Mouse (Mus musculus) spleen, adult 12 weeks (tissue): ENCODE results near the gene Clip3.
A peak's percentile ranks its signal among the peaks of the same experiment; 100 is the strongest.

Experiments used
- DNase-seq: peaks from one replicate; pipeline ENCODE4 v3.0.0; 2022; ENCODE audit warnings: low spot score

The Clip3 gene

GRCm38 (mm10) chr7:30295103-30295502 is 3.6 kb downstream of the Clip3 start:
- no peak for DNase-seq

DNA sequence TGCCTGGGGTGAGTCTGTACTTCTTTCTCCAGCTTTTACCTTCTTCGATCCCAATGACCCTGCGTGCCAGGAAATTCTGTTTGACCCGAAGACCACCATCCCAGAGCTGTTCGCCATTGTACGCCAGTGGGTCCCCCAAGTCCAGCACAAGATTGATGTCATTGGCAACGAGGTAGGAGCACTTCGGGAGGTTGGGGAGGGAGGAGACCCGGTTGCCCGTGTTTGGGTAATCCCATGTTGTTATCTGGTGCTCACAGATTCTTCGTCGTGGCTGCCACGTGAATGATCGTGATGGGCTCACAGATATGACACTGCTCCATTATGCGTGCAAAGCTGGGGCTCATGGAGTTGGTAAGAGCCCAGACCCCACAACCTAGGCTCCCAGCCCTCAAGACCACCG is 5.3 kb downstream of the Clip3 start:
- DNase-seq = no peak

- no peak for DNase-seq
Measured at GRCm38 (mm10) chr7:30297266-30297665, 5.7 kb downstream of the Clip3 start.

GRCm38 (mm10) chr7:30300914-30301313 is 9.4 kb downstream of the Clip3 start:
- DNase-seq = peak; percentile 42

- DNase-seq = no peak
Measured at GRCm38 (mm10) chr7:30306083-30306779, 14.7 kb downstream of the Clip3 start.

DNA sequence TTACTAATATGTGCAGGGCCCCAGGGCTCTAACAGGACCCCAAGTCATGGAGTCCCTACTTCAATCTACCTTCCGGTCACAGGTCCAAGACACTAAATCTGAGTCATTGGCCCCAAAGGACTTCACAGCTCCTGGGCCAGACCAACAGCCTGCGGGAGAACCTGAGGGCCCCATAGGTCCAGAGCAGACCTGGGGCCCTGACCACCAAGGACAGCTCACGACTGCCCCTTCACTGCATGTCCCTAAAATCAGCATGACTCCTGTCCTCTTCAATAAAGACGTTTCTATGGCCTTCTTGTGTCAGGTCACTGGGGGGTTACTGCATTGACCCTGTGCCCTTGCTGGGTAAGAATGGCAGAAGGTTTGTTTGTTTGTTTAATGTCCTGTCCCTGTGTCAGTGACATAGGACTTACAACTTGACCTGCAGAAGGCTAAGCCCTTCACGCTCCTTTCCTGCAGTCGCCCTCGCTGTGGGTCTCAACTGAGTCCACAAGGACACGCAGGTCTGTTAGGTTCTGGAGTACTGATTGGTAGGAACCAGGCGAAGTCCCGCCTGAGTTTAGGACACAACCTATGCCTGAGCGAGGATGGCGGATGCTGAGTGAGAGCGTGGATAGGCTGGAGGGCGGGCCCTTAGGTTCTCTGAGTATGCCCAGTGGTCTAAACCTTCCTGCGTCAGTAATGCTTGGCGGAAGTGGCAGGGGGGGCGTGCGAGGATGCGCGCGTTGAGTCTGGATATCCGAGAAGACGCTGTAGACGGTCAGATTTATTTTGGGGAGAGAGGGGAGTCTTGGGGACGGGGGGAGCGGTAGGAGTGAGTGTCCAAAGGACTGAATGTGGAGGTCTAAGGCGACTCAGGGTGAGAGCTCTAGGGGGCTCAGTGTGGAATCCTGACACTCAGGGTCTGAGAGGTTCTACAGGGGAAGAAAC is 16.8 kb downstream of the Clip3 start, which contains the start of gene Alkbh6:
TSS of gene Alkbh6 (plus strand) at position 642 of the 930 bp plus-strand sequence.
- peak; percentile 76 for DNase-seq

- no peak for DNase-seq
Measured at GRCm38 (mm10) chr7:30309395-30310129, 18.0 kb downstream of the Clip3 start.

DNA sequence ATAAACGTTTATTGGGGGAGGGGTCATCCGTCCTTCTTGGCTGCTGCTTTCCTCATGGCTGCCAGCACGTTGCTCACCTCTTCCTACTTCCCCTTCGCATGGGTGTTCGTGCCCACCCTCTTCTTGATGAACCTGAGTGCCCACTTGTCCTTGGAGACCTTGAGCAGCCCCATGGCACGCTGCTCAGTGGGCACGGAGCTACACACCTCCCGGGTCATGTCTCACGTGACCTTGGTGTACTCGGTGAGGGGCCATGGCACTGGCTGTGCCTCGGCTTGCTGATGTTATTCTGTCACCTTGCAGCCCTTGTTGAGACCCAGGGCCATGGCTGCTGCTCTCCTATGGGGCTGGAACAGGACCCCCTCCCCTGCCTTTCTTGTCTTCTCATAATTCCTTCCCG is 18.6 kb downstream of the Clip3 start:
- no peak for DNase-seq

DNA sequence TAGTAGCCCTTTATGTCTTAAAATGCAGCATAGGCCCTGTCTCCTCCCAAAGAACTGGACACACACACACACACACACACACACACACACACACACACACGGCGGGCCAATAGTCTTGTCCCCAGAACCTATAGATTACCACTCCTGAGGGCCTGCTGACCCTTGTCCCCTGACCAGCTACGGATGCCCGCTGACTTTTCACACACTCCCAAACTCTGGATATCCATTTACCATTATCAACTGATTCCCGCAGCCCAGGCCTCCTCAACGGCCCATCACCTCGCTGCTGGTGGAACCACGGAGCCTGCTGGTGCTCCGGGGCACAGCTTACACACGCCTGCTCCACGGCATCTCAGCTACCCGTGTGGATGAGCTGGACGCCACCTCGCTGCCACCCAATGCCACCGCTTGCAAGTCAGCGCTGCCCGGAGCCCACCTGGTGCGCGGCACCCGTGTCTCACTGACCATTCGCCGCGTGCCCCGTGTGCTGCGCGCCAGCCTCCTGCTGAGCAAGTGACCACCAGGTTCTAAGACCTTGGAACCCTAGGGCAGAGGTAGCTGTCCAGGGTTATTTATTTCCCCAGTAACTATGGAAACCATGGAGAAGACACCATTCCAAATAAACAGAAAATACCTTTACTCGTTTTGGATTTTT is 22.3 kb downstream of the Clip3 start:
- DNase-seq = no peak

- no peak for DNase-seq
Measured at GRCm38 (mm10) chr7:30314721-30315155, 23.2 kb downstream of the Clip3 start, which contains the start of gene Syne4. Syne4 (plus strand) TSS chr7:30314807.

GRCm38 (mm10) chr7:30315559-30316529 is 24.3 kb downstream of the Clip3 start:
- DNase-seq = no peak

DNA sequence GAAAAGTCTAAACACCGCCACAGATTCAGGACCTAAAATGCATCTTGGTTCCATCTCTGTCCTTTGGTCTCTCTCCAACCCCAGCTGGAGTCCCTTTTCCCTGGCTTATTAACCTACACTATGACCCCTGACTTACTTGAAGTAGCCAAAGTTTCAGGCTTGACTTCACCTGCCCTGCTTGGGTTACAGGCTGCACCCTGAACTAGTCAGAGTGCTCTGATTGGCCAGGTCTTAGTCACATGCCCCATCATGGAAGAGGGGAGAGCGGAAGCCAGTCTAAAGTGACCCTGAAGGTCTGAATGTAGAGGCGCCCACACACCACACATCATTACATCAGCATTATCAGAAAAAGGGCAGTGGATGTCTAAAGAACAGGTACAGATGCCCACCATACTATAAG is 26.6 kb downstream of the Clip3 start:
- no peak for DNase-seq

- DNase-seq = no peak
Measured at GRCm38 (mm10) chr7:30320946-30321345, 29.4 kb downstream of the Clip3 start.

- peak; percentile 53 for DNase-seq
Measured at GRCm38 (mm10) chr7:30321539-30322284, 30.2 kb downstream of the Clip3 start, which contains the start of gene E130208F15Rik. E130208F15Rik (plus strand) TSS chr7:30321740.

GRCm38 (mm10) chr7:30322285-30322667 is 30.7 kb downstream of the Clip3 start:
- peak; percentile 88 for DNase-seq

DNA sequence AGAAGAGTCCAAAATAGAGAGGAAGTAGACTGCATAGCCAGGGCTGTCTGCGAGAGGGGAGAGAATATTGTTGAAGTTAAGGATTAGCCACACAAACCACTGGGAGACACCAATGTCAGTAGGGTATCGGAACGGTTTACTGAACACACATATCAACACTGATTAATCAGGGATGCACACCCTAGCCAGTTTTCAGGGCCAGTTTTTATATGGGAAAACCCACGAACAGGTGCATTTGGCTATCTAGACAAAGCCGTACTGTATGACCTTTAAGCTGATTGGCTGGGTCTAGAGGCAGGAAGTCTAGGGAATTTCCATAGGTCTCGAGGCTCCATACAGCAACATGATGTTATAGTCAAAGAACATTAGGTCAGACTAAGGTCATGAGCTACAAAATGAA is 31.3 kb downstream of the Clip3 start:
- DNase-seq = peak; percentile 17

DNA sequence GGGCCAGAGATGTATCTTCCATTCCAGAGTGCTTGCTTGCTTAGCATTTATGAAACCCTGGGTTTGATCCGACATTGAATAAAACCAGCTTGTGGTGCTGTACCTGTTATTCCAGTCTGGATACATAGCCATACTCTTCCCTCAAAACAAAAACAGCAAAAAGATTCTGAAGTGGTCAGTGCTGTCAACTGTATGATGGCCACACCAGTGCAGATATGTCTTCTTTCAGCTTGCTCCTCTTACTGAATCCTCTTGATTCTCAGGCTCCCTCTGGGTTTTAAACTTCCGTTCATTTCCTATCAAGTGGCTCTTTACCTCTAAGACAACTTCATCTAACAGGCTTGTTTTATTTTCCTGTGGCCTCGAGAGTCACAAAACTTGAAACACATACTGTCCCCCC is 32.3 kb downstream of the Clip3 start, which contains the start of gene Sdhaf1:
TSS of gene Sdhaf1 (minus strand) at position 101 of the 400 bp plus-strand sequence.
- no peak for DNase-seq

DNA sequence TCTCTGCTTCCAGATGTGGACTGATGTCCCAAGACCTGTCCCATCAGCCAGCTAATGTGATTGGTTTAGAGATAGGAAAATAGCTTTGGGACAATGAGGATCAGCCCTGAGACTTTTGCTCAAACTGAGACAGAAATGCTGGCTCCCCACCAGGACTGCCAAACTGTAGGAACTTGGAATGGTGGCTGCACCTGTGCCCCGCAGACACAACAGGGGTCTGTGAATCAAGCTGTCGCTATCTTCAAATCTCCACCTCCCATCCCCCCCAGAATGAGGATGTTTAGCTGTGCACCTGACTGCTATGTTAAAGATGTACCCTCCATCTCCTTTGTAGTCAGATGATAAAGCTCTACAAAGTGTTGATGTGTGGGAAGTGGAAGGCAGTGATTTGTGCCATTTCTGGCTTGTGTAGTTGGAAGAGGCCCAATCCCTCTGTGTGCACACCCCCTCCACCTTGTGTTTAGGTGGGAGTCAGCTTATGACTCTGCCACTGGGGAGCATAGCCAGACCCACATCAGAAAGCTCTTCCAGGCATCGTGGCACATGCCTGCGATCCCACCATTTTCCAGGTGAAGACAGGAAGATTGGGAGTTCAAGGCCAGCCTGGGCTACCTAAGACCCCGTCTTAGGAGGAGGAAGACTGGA is 32.9 kb downstream of the Clip3 start:
- no peak for DNase-seq

GRCm38 (mm10) chr7:30325364-30325763 is 33.8 kb downstream of the Clip3 start:
- DNase-seq = peak; percentile 50
